25 mouse cellular contexts compared by ENCODE assay signal in genomic region chr9:59943826-59944225, GRCm38 (mm10). TPM values are rescaled to one million over a fixed set of nuclear protein-coding genes. Genes with fewer than 3 reads are reported as not detected.
"Had no signal": no experiment of that assay in that cellular context is flagged by ENCODE, and none has a peak within 500 bp of the region (broad histone marks: within the 10 kb centered on the region; RNA-seq: fewer than 3 reads in every experiment).

No protein-coding gene starts in this region.

- H3K36me3 ChIP-seq: liver, embryonic 15.5 days; lung, embryonic 15.5 days; midbrain, embryonic 12.5 days; midbrain, embryonic 15.5 days; neural tube, embryonic 12.5 days; stomach, embryonic 15.5 days had no signal

- DNase-seq: liver, postnatal 0 days; lung, adult 2 months; lung, postnatal 14 days; lung, postnatal 36 days; right cerebral cortex, postnatal 14 days; thymus, adult 2 months; thymus, postnatal 25 days; thymus, postnatal 4 days had no signal

- H3K4me1 ChIP-seq: liver, embryonic 15.5 days; midbrain, embryonic 12.5 days; midbrain, embryonic 15.5 days; neural tube, embryonic 12.5 days had no signal

- H3K27me3 ChIP-seq: lung, embryonic 15.5 days; midbrain, embryonic 15.5 days; neural tube, embryonic 12.5 days; stomach, embryonic 15.5 days had no signal

- H3K9me3 ChIP-seq: liver, embryonic 15.5 days; lung, embryonic 15.5 days; megakaryocyte, embryonic 14.5 days; midbrain, embryonic 12.5 days; midbrain, embryonic 15.5 days; neural tube, embryonic 12.5 days; stomach, embryonic 15.5 days had no signal

- H3K4me3 ChIP-seq: liver, embryonic 15.5 days; lung, embryonic 15.5 days; megakaryocyte, embryonic 14.5 days; midbrain, embryonic 12.5 days; midbrain, embryonic 15.5 days; neural tube, embryonic 12.5 days; stomach, embryonic 15.5 days had no signal

- H3K27ac ChIP-seq: liver, embryonic 15.5 days; lung, embryonic 15.5 days; macrophage; midbrain, embryonic 12.5 days; midbrain, embryonic 15.5 days; neural tube, embryonic 12.5 days; stomach, embryonic 15.5 days; stomach, postnatal 0 days had no signal

RNA-seq across cellular contexts. Expression of gene Nr2e3, which starts 16.6 kb away (rescaled TPM):
- total RNA-seq: megakaryocyte progenitor cell, adult 5-6 weeks; midbrain, postnatal 0 days; monocyte, adult 5-6 weeks; neutrophil, adult 5-6 weeks had no signal
- polyA plus RNA-seq: liver, embryonic 15.5 days; liver, postnatal 0 days; lung, adult 2 months; lung, embryonic 15.5 days; lung, postnatal 0 days; macrophage; midbrain, embryonic 12.5 days; midbrain, embryonic 15.5 days; midbrain, postnatal 0 days; neural tube, embryonic 14.5 days; spleen, adult 2 months; stomach, postnatal 0 days; testis, adult 2 months; thymus, adult 2 months had no signal
